Mouse (Mus musculus) ES-E14 (cell line): Measurements from ENCODE around the gene Lcn2. TPM values are rescaled to one million over a fixed set of nuclear protein-coding genes. Genes with fewer than 3 reads are reported as not detected.

Source experiments
- DNase-seq: peaks from one replicate; pipeline ENCODE4 v3.0.0-alpha.2; 2013; ENCODE audit warnings: low read depth, low spot score
- H3K27ac ChIP-seq: 2 replicates; pipeline ENCODE4 v1.5.1; 2012; ENCODE audit warnings: low read depth, mild to moderate bottlenecking, low read length, moderate library complexity, mixed read lengths; ENCODE audit not compliant: poor library complexity, insufficient read depth, severe bottlenecking
- H3K36me3 ChIP-seq: 2 replicates; pipeline ENCODE4 v1.6.1; 2012; ENCODE audit warnings: mild to moderate bottlenecking, low read length, moderate library complexity, mixed read lengths; ENCODE audit not compliant: control insufficient read depth, poor library complexity, insufficient read depth, severe bottlenecking
- H3K4me1 ChIP-seq, 2 experiments: fragments of 150-350 bp in 1 of 2; sonication (generic) in 1 of 2; 2 replicates each; pipeline ENCODE4 v1.6.1; 2012; ENCODE audit warnings: low read length in 2 of 2, mild to moderate bottlenecking in 1 of 2, mixed read lengths in 1 of 2; ENCODE audit not compliant: control insufficient read depth in 2 of 2, insufficient read depth in 2 of 2, poor library complexity in 1 of 2
- H3K4me3 ChIP-seq, 2 experiments: fragments of 150-350 bp in 1 of 2; sonication (generic) in 1 of 2; 2 replicates each; pipeline ENCODE4 v1.5.1; 2012; ENCODE audit warnings: low read length in 2 of 2, low read depth in 1 of 2, mild to moderate bottlenecking in 1 of 2, mixed read lengths in 1 of 2; ENCODE audit not compliant: insufficient read depth in 1 of 2, poor library complexity in 1 of 2, severe bottlenecking in 1 of 2
- H3K9ac ChIP-seq: 2 replicates; pipeline ENCODE4 v1.6.1; 2012; ENCODE audit warnings: low read depth, mild to moderate bottlenecking, low read length, mixed read lengths; ENCODE audit not compliant: poor library complexity, insufficient read depth, severe bottlenecking
- H3K9me3 ChIP-seq: fragments of 150-350 bp; sonication (generic); 2 replicates; pipeline ENCODE4 v1.6.1; 2012; ENCODE audit warnings: low read depth, mild to moderate bottlenecking, low read length; ENCODE audit not compliant: control insufficient read depth, insufficient read depth
- CHD2 ChIP-seq: IDR thresholded peaks from 2 replicates; pipeline ENCODE4 v1.6.1; 2014; ENCODE audit warnings: mild to moderate bottlenecking, low read depth, low read length, inconsistent platforms
- HCFC1 ChIP-seq: IDR thresholded peaks from 2 replicates; pipeline ENCODE4 v1.6.1; 2012; ENCODE audit warnings: low read length, inconsistent platforms, borderline replicate concordance; ENCODE audit not compliant: insufficient read depth
- MAFK ChIP-seq: IDR thresholded peaks from 2 replicates; pipeline ENCODE4 v1.6.1; 2014; ENCODE audit warnings: mild to moderate bottlenecking, low read depth, low read length, inconsistent platforms; ENCODE audit not compliant: insufficient read depth
- ZC3H11A ChIP-seq: IDR thresholded peaks from 2 replicates; pipeline ENCODE4 v1.6.1; 2012; ENCODE audit warnings: low read depth, mild to moderate bottlenecking, inconsistent platforms, low read length, borderline replicate concordance
- ZNF384 ChIP-seq: IDR thresholded peaks from 2 replicates; pipeline ENCODE4 v1.6.1; 2012; ENCODE audit warnings: low read depth, low read length, inconsistent platforms
- in situ Hi-C, 2 experiments: fragments of 600-800 bp; cut with MboI; formaldehyde crosslinking; loops; one replicate each; pipeline ENCODE4 v1.15.1; 2025; ENCODE audit warnings: low sequenced_read_pairs in 2 of 2, inconsistent platforms in 1 of 2; ENCODE audit not compliant: unreplicated experiment in 2 of 2
- total RNA-seq: library from RNA; depleted of rRNA; stranded (reverse); fragments of 300-350 nt; gene quantifications from 2 replicates; pipeline ENCODE4 v1.2.3, GENCODE M21; 2012

The Lcn2 gene
- total RNA-seq, 1 experiment = not detected

GRCm38 (mm10) chr2:32381141-32381774, 6.8 kb downstream of the Lcn2 start:
- Histone ChIP-seq H3K4me3 (peak overlapping the region; percentile 84 to 85), H3K9ac (peak overlapping the region; percentile 69)
- in situ Hi-C loops = no loop called here

GRCm38 (mm10) chr2:32380001-32380500, 8.0 kb downstream of the Lcn2 start:
- Histone ChIP-seq H3K4me1 (no peaks in the 10 kb centered on the region), H3K36me3 (peaks cover 20% of the 10 kb centered on the region), H3K9me3 (no peaks in the 10 kb centered on the region), H3K27ac (no peak overlapping the region), H3K9ac (no peak overlapping the region), H3K4me3 (no peak overlapping the region)
- in situ Hi-C loops = no loop called here
- TF ChIP-seq CHD2 (no peak), ZNF384 (no peak), MAFK (no peak), ZC3H11A (no peak), HCFC1 (no peak)
- no peak for DNase-seq

More at GRCm38 (mm10) chr2:32381141-32381774, 6.8 kb downstream of the Lcn2 start:
- no peak for TF ChIP-seq ZNF384
- TF ChIP-seq HCFC1 = no peak
- peak; percentile 94 for TF ChIP-seq MAFK
- no peak for TF ChIP-seq CHD2
- TF ChIP-seq ZC3H11A = no peak
- peaks cover 15% of the 10 kb centered on the region for H3K36me3 ChIP-seq
- no peak overlapping the region for H3K27ac ChIP-seq
- no peak for DNase-seq
- H3K9me3 ChIP-seq = no peaks in the 10 kb centered on the region
- H3K4me1 ChIP-seq = no peaks in the 10 kb centered on the region

- TF ChIP-seq HCFC1 (no peak), ZC3H11A (no peak), MAFK (no peak), CHD2 (no peak), ZNF384 (no peak)
- H3K9me3 ChIP-seq = no peaks in the 10 kb centered on the region
- in situ Hi-C loops = no loop called here
- no peak overlapping the region for H3K9ac ChIP-seq
- H3K36me3 ChIP-seq = peaks cover 22% of the 10 kb centered on the region
- no peak overlapping the region for H3K27ac ChIP-seq
- DNase-seq = no peak
- H3K4me1 ChIP-seq = peaks cover 1 to 2% of the 10 kb centered on the region in 2 experiments; a peak in 1 of 4 replicates
- H3K4me3 ChIP-seq = no peak overlapping the region
Measured at GRCm38 (mm10) chr2:32376963-32377362, 11.1 kb downstream of the Lcn2 start.

GRCm38 (mm10) chr2:32375317-32375940, 12.6 kb downstream of the Lcn2 start:
- Histone ChIP-seq H3K9ac (no peak overlapping the region), H3K36me3 (peaks cover 28% of the 10 kb centered on the region), H3K9me3 (no peaks in the 10 kb centered on the region), H3K4me1 (peaks cover 2% of the 10 kb centered on the region in 2 experiments; a peak in 1 of 4 replicates), H3K4me3 (no peak overlapping the region), H3K27ac (no peak overlapping the region)
- DNase-seq = no peak
- in situ Hi-C loops = no loop called here
- TF ChIP-seq HCFC1 (no peak), MAFK (no peak), ZNF384 (no peak), CHD2 (no peak), ZC3H11A (no peak)
